Mouse (Mus musculus) liver, embryonic 13.5 days (tissue): Measurements from ENCODE around the gene Ppard. TPM values are rescaled to one million over a fixed set of nuclear protein-coding genes. Genes with fewer than 3 reads are reported as not detected.

ENCODE experiments used
- ATAC-seq: fragments of 200-750 bp; cut with Nextera tagmentation; 2 replicates; pipeline ENCODE4 v1.8.0; 2017; ENCODE audit warnings: low read depth, mild to moderate bottlenecking, moderate number of reproducible peaks, moderate library complexity
- DNase-seq: peaks from one replicate; pipeline ENCODE4 v3.0.0; 2022
- H3K27ac ChIP-seq: fragments of 300-500 bp; sonication (generic); 2 replicates; pipeline ENCODE4 v1.5.1; 2015; ENCODE audit warnings: moderate library complexity, mild to moderate bottlenecking, inconsistent platforms
- H3K27me3 ChIP-seq: fragments of 300-500 bp; sonication (generic); 2 replicates; pipeline ENCODE4 v1.6.1; 2015; ENCODE audit warnings: mild to moderate bottlenecking, inconsistent platforms
- H3K36me3 ChIP-seq: fragments of 300-500 bp; sonication (generic); 2 replicates; pipeline ENCODE4 v1.6.1; 2015; ENCODE audit warnings: mild to moderate bottlenecking, inconsistent platforms
- H3K4me1 ChIP-seq: fragments of 300-500 bp; sonication (generic); replicated peaks from 2 replicates; pipeline ENCODE4 v1.6.1; 2015; ENCODE audit warnings: inconsistent platforms
- H3K4me2 ChIP-seq: fragments of 300-500 bp; sonication (generic); 2 replicates; pipeline ENCODE4 v1.6.1; 2015; ENCODE audit warnings: inconsistent platforms, mild to moderate bottlenecking, moderate library complexity
- H3K4me3 ChIP-seq: fragments of 300-500 bp; sonication (generic); replicated peaks from 2 replicates; pipeline ENCODE4 v1.5.1; 2015; ENCODE audit warnings: mild to moderate bottlenecking, inconsistent platforms
- H3K9ac ChIP-seq: fragments of 300-500 bp; sonication (generic); 2 replicates; pipeline ENCODE4 v1.6.1; 2015; ENCODE audit warnings: mild to moderate bottlenecking, inconsistent platforms
- H3K9me3 ChIP-seq: fragments of 300-500 bp; sonication (generic); replicated peaks from 2 replicates; pipeline ENCODE4 v1.6.1; 2016; ENCODE audit warnings: inconsistent platforms
- WGBS: fragments of 180-500 bp; shearing (Covaris S2); methylation state at CpG from one replicate; pipeline ENCODE4 v1.1.7; 2015; ENCODE audit not compliant: insufficient replicate concordance; 5-methylcytosine and 5-hydroxymethylcytosine counted together
- polyA plus RNA-seq: library from polyadenylated mRNA; unstranded; fragments of >200 nt; fragmentation: Nextera tagmentation; extraction: Ambion mirVana; gene quantifications from 2 replicates; pipeline ENCODE4 v1.2.1, GENCODE M21; 2015

Gene Ppard
- polyA plus RNA-seq, result 1.3 and 1.4 TPM in 2 replicates

GRCm38 (mm10) chr17:28232475-28233060 is at the start of gene Ppard:
TSS of gene Ppard (plus strand) at chr17:28232700.
- WGBS, result under 1% methylated on average over 56 of the region's 57 CpGs
- H3K9me3 ChIP-seq, result no peaks in the 10 kb centered on the region
- ATAC-seq (peak; percentile 85), DNase-seq (peak; percentile 97)
- peak within 1 kb of the TSS; percentile 82 for H3K27ac ChIP-seq
- H3K9ac ChIP-seq, result peak within 1 kb of the TSS; percentile 95
- peak within 1 kb of the TSS; percentile 91 for H3K4me3 ChIP-seq
- H3K36me3 ChIP-seq, result peaks cover 17% of the 10 kb centered on the region
- H3K27me3 ChIP-seq, result no peaks in the 10 kb centered on the region
- H3K4me1 ChIP-seq, result peaks cover 53% of the 10 kb centered on the region
- H3K4me2 ChIP-seq, result peak within 1 kb of the TSS; percentile 87

- H3K9me3 ChIP-seq, result no peaks in the 10 kb centered on the region
- no peak overlapping the region for H3K4me3 ChIP-seq
- H3K4me1 ChIP-seq, result peaks cover 46% of the 10 kb centered on the region
- ATAC-seq, result peak; percentile 75
- H3K27ac ChIP-seq, result peak overlapping the region; percentile 36; the same call in 1 of the 2 replicates
- H3K4me2 ChIP-seq, result no peak overlapping the region
- H3K9ac ChIP-seq, result no peak overlapping the region
- no peak for DNase-seq
- WGBS, result 50% methylated on average over 7 of the region's 7 CpGs
- H3K36me3 ChIP-seq, result peaks cover under 1% of the 10 kb centered on the region; the same call in 1 of the 2 replicates
- H3K27me3 ChIP-seq, result no peaks in the 10 kb centered on the region
Measured at GRCm38 (mm10) chr17:28184971-28185638, 47.4 kb upstream of the Ppard start.

- no peak for ATAC-seq
- no peak overlapping the region for H3K4me3 ChIP-seq
- DNase-seq, result no peak
- H3K4me1 ChIP-seq, result peaks cover 19% of the 10 kb centered on the region
- H3K9me3 ChIP-seq, result no peaks in the 10 kb centered on the region
- no peak overlapping the region for H3K9ac ChIP-seq
- H3K36me3 ChIP-seq, result peaks cover 10% of the 10 kb centered on the region
- no peak overlapping the region for H3K4me2 ChIP-seq
- WGBS, result 71% methylated on average over 5 of the region's 5 CpGs
- no peaks in the 10 kb centered on the region for H3K27me3 ChIP-seq
- H3K27ac ChIP-seq, result no peak overlapping the region
Measured at GRCm38 (mm10) chr17:28188313-28188712, 44.2 kb upstream of the Ppard start.

DNA sequence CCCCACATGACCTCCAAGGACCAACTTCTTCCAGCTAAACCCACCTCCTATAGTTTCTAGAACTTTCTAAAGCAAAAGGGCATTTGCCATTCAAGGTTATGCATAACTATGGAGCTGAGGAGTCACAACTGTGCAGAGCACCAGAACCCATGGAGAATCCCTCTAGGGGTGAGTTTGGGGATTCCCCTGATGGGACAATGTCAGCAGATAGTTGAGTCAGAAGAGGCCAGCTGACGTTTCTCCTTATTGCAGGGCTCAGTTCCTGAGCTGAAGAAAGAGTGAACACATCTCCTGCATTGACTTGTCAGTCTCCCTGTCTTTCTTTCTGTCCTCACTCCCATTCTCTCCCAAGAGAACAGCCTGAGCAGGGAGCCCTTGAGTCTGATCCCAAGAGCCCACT is 39.7 kb upstream of the Ppard start:
- Histone ChIP-seq H3K4me2 (no peak overlapping the region), H3K9me3 (no peaks in the 10 kb centered on the region), H3K4me1 (no peaks in the 10 kb centered on the region), H3K27me3 (no peaks in the 10 kb centered on the region), H3K36me3 (peaks cover 20% of the 10 kb centered on the region), H3K4me3 (no peak overlapping the region), H3K9ac (no peak overlapping the region), H3K27ac (no peak overlapping the region)
- no peak for DNase-seq
- WGBS, result 32% methylated on average over 1 of the region's 1 CpGs
- no peak for ATAC-seq

GRCm38 (mm10) chr17:28193559-28193958 is 38.9 kb upstream of the Ppard start:
- Histone ChIP-seq H3K4me2 (no peak overlapping the region), H3K9me3 (no peaks in the 10 kb centered on the region), H3K4me1 (no peaks in the 10 kb centered on the region), H3K27me3 (no peaks in the 10 kb centered on the region), H3K36me3 (peaks cover 20% of the 10 kb centered on the region), H3K27ac (no peak overlapping the region), H3K9ac (no peak overlapping the region), H3K4me3 (no peak overlapping the region)
- WGBS, result 64% methylated on average over 3 of the region's 3 CpGs
- ATAC-seq (no peak), DNase-seq (no peak)

GRCm38 (mm10) chr17:28195033-28195432 is 37.5 kb upstream of the Ppard start:
- Histone ChIP-seq H3K27ac (no peak overlapping the region), H3K36me3 (peaks cover 20% of the 10 kb centered on the region), H3K4me3 (no peak overlapping the region), H3K4me1 (no peaks in the 10 kb centered on the region), H3K9ac (no peak overlapping the region), H3K4me2 (no peak overlapping the region), H3K27me3 (no peaks in the 10 kb centered on the region), H3K9me3 (no peaks in the 10 kb centered on the region)
- ATAC-seq (no peak), DNase-seq (no peak)
- 80% methylated on average over 10 of the region's 10 CpGs for WGBS

DNA sequence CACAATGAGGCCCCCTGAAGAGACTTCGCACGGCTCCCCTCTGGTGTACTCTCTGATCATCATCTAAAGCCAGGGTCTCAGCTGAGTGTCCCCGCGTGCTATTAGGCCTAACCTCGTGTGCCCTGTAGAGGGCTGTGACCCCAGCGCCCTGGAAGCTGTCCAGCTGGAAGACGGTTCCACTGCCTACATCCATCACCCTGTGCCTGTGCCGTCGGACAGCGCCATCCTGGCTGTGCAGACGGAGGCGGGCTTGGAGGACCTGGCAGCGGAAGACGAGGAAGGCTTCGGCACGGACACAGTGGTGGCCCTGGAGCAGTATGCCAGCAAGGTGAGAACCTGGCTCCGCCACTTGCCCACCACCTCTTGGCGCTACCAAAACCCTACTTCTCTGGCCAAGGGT is 34.9 kb upstream of the Ppard start:
- Histone ChIP-seq H3K4me2 (no peak overlapping the region), H3K4me1 (no peaks in the 10 kb centered on the region), H3K9ac (no peak overlapping the region), H3K36me3 (peaks cover 18% of the 10 kb centered on the region), H3K4me3 (no peak overlapping the region), H3K9me3 (no peaks in the 10 kb centered on the region), H3K27me3 (no peaks in the 10 kb centered on the region), H3K27ac (no peak overlapping the region)
- no peak for ATAC-seq
- WGBS, result 78% methylated on average over 18 of the region's 18 CpGs
- DNase-seq, result no peak

- DNase-seq (no peak), ATAC-seq (no peak)
- WGBS, result 79% methylated on average over 14 of the region's 14 CpGs
- Histone ChIP-seq H3K27me3 (no peaks in the 10 kb centered on the region), H3K36me3 (peaks cover 16% of the 10 kb centered on the region; the same call in 1 of the 2 replicates), H3K4me1 (peaks cover 11% of the 10 kb centered on the region), H3K4me3 (no peak overlapping the region), H3K4me2 (no peak overlapping the region), H3K9ac (no peak overlapping the region), H3K27ac (no peak overlapping the region), H3K9me3 (no peaks in the 10 kb centered on the region)
Measured at GRCm38 (mm10) chr17:28201982-28202381, 30.5 kb upstream of the Ppard start.

DNA sequence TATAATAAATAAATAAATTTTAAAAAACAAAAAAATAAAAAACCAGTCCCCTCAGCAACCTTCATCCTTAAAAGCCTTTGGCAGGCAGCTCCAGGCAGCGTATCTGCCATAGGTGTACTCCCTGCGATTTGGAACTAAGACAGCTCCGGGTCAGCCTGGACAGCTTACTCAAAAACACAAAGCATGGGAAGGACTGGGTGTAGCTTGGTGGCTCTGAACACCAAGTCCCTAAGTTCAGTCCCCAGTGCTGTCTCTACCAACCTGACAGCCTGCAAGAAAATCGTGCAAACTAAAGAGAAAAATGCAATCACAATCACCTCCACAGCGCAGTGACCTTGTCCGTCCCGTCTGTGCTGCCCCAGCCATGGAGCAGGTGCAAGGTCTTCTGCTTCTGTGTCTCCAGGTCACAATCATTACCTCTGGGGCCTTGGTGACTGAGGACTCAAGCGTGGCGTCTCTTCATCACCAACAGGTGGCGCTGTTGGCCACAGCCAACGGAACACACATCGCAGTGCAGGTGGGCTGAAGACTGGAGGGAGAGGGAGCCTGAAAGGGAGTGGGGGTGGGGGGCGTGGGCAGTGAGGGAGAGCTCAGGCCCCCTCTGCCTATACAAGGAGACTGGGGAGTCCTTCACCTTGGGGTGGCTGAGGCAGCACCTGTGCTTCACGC is 28.3 kb upstream of the Ppard start:
- no peak overlapping the region for H3K9ac ChIP-seq
- peaks cover 33% of the 10 kb centered on the region for H3K4me1 ChIP-seq
- H3K27me3 ChIP-seq, result no peaks in the 10 kb centered on the region
- no peak overlapping the region for H3K27ac ChIP-seq
- no peak overlapping the region for H3K4me2 ChIP-seq
- no peaks in the 10 kb centered on the region for H3K9me3 ChIP-seq
- 27% methylated on average over 14 of the region's 14 CpGs for WGBS
- DNase-seq, result peak; percentile 23
- no peak for ATAC-seq
- H3K4me3 ChIP-seq, result no peak overlapping the region
- peaks cover 12% of the 10 kb centered on the region; the same call in 1 of the 2 replicates for H3K36me3 ChIP-seq

DNA sequence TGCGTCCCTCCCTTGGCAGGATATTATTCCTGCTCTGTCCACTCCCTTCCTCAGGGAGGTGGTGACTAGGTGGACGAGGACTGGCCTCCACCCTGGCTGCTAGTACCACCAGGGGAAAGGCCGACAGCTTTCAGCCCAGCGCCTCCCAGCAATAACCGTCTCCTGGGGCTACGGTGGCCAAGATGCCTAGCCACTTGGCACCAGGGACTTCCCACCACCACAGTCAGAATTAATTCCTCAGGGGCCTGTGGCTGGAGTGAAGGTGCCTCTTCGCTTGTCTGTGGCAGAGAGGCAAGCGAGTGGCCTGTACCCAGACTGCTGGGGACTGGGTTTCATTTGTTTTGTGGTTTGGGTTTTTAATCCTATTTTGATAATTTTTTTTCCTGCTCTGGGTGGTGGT is 27.1 kb upstream of the Ppard start:
- Histone ChIP-seq H3K9me3 (no peaks in the 10 kb centered on the region), H3K4me2 (no peak overlapping the region), H3K4me1 (peaks cover 40% of the 10 kb centered on the region), H3K27me3 (no peaks in the 10 kb centered on the region), H3K36me3 (peaks cover 9% of the 10 kb centered on the region; the same call in 1 of the 2 replicates), H3K27ac (no peak overlapping the region), H3K9ac (no peak overlapping the region), H3K4me3 (no peak overlapping the region)
- ATAC-seq (no peak), DNase-seq (no peak)
- WGBS, result 80% methylated on average over 8 of the region's 8 CpGs

GRCm38 (mm10) chr17:28207092-28207491 is 25.4 kb upstream of the Ppard start:
- Histone ChIP-seq H3K9ac (peak overlapping the region; percentile 72), H3K4me1 (peaks cover 54% of the 10 kb centered on the region), H3K27ac (peak overlapping the region; percentile 72), H3K9me3 (no peaks in the 10 kb centered on the region), H3K4me2 (peak overlapping the region; percentile 79), H3K27me3 (no peaks in the 10 kb centered on the region), H3K36me3 (peaks cover 7% of the 10 kb centered on the region; the same call in 1 of the 2 replicates), H3K4me3 (peak overlapping the region; percentile 61; the same call in 1 of the 2 replicates)
- WGBS, result 41% methylated on average over 8 of the region's 8 CpGs
- ATAC-seq, result 0 out of 2 replicates have a peak, but pooled peaks have one; percentile 3
- no peak for DNase-seq
